Mouse (Mus musculus) hindbrain, embryonic 16.5 days (tissue): ENCODE measurements at regions not wholly inside any gene's neighbourhood (a gene's known extent, or its start where the extent isn't known, plus 50 kb on each side); places are given as distances from the start of the nearest gene placed in this dataset.

ENCODE experiments used
- ATAC-seq: fragments of 200-750 bp; cut with Nextera tagmentation; 2 replicates; pipeline ENCODE4 v1.8.0; 2017; ENCODE audit warnings: moderate TSS enrichment, moderate library complexity
- H3K27ac ChIP-seq: fragments of 300-500 bp; sonication (generic); 2 replicates; pipeline ENCODE4 v1.5.1; 2014; ENCODE audit warnings: low read depth, mild to moderate bottlenecking, control low read depth, low read length, moderate library complexity
- H3K27me3 ChIP-seq: fragments of 300-500 bp; sonication (generic); replicated peaks from 2 replicates; pipeline ENCODE4 v1.6.1; 2014; ENCODE audit warnings: low read length; ENCODE audit not compliant: control insufficient read depth, insufficient read depth
- H3K36me3 ChIP-seq: fragments of 300-500 bp; sonication (generic); 2 replicates; pipeline ENCODE4 v1.6.1; 2014; ENCODE audit warnings: mild to moderate bottlenecking, low read length, moderate library complexity, mixed read lengths; ENCODE audit not compliant: control insufficient read depth, insufficient read depth
- H3K4me1 ChIP-seq: fragments of 300-500 bp; sonication (generic); 2 replicates; pipeline ENCODE4 v1.6.1; 2014; ENCODE audit warnings: low read depth, low read length; ENCODE audit not compliant: control insufficient read depth, insufficient read depth
- H3K4me2 ChIP-seq: fragments of 300-500 bp; sonication (generic); 2 replicates; pipeline ENCODE4 v1.6.1; 2014; ENCODE audit warnings: mild to moderate bottlenecking, low read length, control low read depth, moderate library complexity
- H3K4me3 ChIP-seq: fragments of 300-500 bp; sonication (generic); 2 replicates; pipeline ENCODE4 v1.5.1; 2014; ENCODE audit warnings: mild to moderate bottlenecking, low read length, control low read depth, moderate library complexity
- H3K9ac ChIP-seq: fragments of 300-500 bp; sonication (generic); 2 replicates; pipeline ENCODE4 v1.6.1; 2014; ENCODE audit warnings: low read depth, mild to moderate bottlenecking, control low read depth, low read length, moderate library complexity
- H3K9me3 ChIP-seq: fragments of 300-500 bp; sonication (generic); 2 replicates; pipeline ENCODE4 v1.6.1; 2014; ENCODE audit warnings: mild to moderate bottlenecking, low read length, moderate library complexity; ENCODE audit not compliant: control insufficient read depth
- WGBS: fragments of 180-500 bp; shearing (Covaris S2); extraction: QIAGEN DNeasy Blood & Tissue Kit; methylation state at CpG from one replicate; pipeline ENCODE4 v1.1.7; 2014; 5-methylcytosine and 5-hydroxymethylcytosine counted together

- H3K36me3 ChIP-seq, result no peaks in the 10 kb centered on the region
- no peak overlapping the region for H3K4me2 ChIP-seq
- H3K9ac ChIP-seq, result no peak overlapping the region
- WGBS, result 88% methylated on average over 13 of the region's 14 CpGs
- H3K27me3 ChIP-seq, result no peaks in the 10 kb centered on the region
- no peaks in the 10 kb centered on the region for H3K9me3 ChIP-seq
- no peaks in the 10 kb centered on the region for H3K4me1 ChIP-seq
- no peak overlapping the region for H3K27ac ChIP-seq
- ATAC-seq, result no peak
- H3K4me3 ChIP-seq, result no peak overlapping the region
These were observed 50.3 kb upstream of the Nrip1 start for GRCm38 (mm10) chr16:76423964-76424363.
